Mouse (Mus musculus) thymus, postnatal 25 days (tissue): ENCODE measurements around the gene Ptpa.
"Not testable (repeated sequence)": the region's sequence is repeated elsewhere in the genome, so short reads cannot be mapped to it uniquely, and the experiment has no call there.

Experiments used
- DNase-seq: peaks from one replicate; pipeline ENCODE4 v3.0.0; 2022

Gene Ptpa

DNA sequence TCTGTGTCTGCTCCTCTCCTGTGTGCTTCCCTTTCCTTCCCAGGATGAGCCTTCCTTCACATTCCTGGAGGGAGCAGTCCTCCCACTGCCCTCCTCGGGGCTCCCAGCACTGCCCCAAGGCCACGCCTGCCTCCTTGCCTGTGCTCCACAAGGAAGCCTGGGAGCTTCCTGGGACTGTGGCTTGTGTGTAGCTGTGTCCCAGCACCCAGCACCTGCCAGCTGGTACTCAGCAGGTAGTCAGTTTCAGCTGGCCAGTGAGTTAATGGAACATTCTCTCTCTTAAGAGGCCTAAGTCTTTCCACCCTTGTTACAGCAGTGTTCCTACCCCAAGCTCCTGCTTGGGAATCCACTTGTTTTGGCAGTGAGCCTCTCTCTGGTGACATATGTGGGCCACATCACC, 13.0 kb upstream of the Ptpa start:
- no peak for DNase-seq

DNA sequence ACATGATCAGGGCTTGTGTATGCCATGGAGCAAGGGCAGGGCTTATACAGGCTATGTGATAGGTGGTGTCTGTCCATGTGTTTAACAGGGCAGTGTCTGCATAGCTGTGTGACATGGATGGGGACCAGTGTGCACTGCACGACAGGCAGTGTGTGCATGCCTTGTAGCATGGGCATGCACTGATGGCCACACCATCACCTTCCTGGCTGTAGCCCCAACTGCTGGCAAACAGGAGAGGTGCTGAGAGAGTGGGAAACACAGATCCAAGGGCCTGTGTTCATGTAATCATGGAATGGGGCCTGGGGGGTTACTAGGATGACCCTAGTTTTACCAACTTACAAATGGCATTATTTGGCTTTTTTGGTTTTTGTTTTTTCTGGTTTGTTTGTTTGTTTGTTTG, 12.0 kb upstream of the Ptpa start:
- no peak for DNase-seq

DNA sequence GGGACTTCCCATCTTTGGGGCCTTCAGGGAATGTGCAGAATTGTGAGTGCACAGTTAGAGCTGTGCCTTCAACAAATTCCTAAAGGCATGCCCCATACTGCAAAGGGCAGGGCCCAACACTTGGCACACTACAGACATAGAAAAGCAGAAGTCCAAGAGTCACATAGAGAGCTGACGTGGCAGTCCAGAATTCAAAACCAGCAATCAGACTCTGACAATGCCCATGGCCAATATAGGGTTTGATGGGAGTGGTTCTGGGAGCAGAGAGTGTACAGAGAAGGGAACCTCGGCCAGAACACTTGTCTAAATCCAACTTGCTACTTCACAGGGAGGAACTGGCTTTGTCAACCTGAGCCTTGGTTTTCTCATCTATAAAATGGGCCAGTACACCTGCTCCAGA, 8.6 kb upstream of the Ptpa start:
- DNase-seq: no peak

DNA sequence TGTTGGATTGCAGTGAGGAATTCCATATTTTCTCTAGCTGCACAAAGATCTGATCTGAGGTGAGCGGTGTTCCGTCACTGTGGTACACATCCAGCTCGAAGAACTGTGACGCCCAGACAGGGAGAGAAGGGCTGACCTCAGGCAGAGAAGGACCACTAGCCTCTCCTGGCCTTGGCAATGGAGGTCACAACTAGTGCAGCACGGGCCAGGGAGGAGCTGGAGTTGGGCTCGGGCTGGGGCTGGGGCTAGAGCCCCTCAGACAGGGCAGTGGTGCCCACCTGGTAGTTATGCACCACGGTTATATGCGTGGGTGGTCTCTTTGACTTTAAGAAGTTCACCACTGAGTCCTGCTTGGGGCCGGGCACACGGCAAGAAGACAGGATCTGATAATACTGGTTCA, 8.1 kb upstream of the Ptpa start:
- no peak for DNase-seq

DNA sequence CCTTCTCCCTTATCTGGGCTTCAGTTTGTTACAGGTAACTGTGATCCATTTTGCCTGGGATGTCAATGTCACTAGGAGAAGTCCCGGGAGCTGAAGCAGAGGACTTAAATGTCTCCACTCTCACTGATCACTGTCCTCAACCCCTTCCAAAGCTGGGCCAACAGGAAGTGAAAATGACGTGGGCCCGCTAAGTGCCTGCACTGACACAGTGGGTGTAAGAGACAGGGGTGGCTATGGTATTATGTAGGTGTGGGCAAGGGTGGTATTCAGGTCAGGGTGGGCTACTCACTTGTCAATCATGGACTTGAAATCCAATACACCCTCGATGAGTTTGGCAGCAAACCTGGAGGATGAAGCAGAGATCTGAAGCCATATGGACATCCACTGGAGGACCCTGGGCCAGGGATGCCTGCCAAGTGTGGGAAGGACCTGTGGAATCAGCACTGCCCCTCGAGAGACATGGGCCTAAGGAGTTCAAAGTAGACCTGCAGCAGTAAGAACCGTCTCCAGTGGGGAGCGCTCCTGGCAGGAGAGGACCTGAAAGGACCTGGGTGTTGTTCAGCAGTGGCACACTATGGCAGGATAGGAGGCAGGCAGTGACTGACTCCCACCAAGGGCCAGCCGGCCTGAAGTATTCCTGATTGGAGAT, 7.3 kb upstream of the Ptpa start:
- DNase-seq: no peak

DNA sequence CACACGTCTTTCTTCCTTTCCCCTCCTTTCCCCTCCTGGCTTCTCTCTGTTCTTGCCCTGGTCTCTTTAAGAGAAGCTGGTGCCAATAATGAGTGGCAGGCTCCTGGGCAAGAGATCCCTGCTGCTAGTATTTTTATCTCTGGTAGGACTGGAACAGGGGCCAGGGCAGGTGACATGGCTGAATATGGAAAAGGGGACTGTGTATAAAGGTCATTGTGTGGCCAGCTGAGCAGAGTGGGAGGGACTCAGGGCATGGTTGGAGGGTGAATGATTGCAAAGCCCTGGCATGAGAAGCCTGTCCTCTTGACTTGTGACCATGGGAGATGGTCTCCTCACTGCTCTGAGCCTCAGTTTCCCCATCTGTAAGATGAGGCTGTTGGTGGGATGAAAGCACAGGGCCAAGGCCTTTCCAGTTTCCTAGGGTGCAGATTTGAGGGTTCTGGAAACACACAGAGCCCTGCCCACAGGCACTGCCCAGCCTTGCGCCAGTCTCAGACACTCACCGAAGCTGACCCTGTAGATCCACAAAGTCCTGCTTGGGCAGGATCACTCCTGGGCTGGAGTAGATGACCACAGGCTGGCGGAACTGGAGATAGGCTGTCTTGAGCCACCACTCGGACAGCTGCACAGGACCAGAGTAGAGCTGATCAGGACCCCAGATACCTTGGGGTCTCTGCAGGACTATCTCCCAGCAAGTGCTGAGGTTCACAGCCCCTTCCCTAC, 6.2 kb upstream of the Ptpa start:
- DNase-seq: no peak

DNA sequence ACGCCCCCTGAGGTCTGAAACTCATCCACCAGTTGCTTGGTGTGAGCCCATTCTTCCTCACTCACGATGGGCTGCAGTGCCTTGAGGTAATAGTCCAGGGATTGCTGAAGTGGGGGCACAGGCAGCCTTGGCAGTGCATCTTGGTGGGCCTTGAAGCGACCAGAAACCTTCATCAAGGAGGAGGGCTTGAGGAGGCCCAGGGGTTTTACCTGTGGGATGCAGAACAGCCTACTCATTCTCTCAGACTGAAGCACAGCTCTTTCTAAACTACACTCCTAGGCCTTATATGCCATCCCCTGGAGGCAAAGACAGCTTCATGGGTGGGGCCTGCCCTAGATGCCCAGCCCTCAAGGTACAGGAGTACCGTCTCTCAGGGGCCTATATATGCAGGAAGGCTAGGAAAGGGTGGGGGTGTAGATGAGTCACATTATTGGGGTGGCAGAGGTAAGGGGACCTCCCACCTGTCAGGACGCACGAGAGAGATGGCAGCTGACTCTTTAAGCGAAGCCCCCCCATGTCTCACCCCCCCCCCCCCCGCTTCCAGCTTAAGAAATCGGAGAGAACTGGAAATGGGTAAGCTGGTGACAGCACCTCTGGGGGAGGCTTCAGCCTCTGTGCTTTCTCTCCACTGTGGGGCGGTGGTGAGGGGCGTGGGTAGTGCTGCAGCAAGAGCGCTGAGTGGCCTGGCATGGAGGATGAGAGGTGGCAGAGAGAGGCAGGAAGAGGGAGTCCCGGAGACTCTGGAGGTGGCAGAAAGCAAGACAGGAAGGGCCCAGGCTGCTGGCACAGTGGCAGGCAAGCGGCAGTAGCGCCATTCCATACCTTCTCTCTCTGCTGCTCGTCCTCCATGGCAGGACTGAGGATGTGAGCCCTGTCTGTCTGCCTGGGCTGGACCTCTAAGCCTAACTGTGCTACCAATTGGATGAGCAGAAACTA, 2.5 kb upstream of the Ptpa start:
- DNase-seq: peak; percentile 18

DNA sequence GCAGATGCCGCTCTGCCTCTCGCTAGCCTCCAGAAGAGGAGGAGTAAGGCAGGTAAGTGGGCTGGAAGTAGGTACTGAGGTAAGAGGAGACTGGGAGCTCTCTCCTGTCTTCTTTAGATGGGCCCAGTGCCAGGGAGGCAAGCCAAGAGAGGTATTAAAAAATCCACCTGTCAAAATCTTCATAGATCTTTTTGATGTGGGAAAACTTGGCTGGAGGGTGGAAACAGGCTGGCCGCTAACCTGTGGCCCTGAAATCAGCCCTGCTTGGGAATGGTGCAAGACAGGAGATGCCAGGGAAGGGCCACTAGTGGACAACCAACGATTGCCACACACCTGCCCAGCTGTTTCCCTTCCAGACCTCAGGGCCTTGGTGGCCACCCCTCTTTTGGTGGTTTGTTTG, 1.7 kb upstream of the Ptpa start:
- no peak for DNase-seq

DNA sequence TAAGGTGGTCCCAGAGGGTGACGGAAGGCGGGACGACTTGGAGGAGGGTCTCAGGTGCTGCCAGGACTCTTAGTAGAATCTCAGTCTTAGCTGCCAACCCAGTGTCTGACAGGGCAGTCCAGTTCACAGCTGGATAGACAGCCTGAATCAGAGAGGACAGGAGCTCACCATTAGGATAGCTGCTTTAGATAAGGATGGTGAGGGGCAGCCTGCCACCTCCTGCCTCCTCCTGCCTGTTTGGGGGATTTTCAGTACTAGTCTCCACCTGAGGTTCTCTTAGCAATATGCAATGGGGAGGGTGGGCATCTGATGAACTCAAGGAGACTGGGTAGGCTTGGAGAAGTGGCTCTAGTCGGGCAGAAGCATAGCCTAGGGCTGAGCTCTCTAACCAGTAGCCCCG, 1.2 kb upstream of the Ptpa start:
- DNase-seq: no peak

DNA sequence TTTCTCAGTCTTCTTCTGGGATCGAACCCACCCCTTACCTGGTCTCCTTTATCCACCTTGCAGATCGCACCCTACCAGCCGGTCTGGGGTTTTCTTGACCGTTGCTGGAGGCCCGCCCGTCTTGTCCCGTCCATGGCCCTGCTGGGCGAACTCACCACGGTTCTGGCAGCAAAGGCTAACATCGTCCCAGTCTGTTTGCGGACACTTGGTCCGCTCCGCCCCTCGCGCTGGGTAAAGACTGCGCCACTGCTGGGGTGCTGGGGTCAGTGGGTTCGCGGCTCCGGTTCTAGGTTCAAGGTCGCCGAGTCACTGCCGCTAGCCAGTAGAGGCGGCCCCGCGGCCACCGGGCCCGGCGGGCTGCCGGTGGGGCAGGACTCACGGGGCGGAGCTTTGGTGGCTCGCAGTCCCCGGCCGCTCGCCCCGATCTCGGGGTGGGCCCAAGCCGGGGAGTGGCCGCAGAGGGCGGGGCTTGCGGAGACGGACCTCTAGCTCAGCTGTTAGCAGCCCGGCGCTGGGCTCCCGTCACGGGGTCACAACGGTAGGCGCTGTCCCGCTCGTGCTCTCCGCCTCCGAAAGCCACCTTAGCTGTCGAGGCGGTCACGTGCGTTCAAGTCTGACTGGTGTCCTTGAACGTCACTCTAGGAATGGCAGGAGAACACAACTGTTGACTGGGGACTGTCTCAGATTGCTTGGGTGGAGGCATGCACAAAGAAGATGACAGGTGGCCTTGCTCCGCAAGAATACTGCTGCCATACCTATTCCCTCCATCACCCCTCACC, 493 bp upstream of the Ptpa start, which contains the start of gene Crat:
Gene Crat (minus strand): TSS at position 657 of the 779 bp plus-strand sequence.
- no peak for DNase-seq

DNA sequence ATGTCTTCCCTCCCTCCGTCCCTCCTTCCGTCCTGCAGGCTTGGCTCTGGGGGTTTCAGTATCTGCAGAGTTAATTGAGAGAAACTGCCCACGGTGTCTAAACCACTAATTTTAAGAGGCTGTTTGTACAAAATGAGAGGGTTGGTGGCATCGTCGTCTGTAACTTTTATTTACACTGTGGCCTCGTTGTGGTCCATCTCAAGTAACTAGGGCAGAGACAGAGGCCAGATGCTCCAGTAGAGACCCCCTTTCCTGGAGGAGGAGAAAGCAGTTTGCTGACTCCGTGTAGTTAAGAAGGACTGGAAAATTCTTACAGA, 768 bp downstream of the Ptpa start:
- no peak for DNase-seq

DNA sequence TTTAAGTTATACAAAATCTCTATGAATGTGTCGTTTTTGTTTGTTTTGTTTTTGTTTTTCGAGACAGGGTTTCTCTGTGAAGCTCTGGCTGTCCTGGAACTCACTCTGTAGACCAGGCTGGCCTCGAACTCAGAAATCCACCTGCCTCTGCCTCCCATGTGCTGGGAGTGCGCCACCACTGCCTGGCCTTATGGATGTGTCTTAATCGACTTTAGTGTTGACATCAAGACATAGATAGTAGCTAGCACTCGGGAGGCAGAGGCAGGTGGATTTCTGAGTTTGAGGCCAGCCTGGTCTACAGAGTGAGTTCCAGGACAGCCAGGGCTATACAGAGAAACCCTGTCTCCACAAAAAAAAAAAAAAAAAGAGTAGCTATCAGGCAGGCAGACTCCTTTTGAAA, 1.3 kb downstream of the Ptpa start:
- DNase-seq: not testable (repeated sequence)

DNA sequence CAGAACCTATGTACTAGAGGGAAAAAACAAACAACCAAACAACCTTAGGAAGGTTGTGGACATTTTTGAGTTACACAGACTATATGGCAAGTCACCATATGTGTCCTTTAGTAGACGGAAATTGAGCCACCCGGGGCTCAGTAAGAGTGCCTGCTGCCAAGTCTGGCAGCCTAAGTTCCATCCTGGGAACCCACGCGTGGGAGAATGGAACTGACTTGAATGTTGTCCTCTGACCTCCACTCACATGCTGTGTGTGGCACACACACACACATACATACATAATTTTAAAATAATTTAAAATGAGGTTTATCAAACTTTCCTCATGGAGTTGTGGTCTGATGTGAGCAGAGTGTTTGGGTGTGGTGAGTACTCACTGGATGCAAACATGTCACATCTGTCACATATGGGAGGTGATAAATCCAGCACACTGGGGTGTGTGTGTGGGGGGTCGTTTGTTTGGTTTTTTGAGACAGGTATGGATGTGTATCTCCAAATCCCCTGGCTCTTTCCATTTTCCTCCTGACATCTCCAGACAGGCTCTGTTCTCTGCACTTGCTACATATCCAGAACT, 1.8 kb downstream of the Ptpa start:
- DNase-seq: no peak

DNA sequence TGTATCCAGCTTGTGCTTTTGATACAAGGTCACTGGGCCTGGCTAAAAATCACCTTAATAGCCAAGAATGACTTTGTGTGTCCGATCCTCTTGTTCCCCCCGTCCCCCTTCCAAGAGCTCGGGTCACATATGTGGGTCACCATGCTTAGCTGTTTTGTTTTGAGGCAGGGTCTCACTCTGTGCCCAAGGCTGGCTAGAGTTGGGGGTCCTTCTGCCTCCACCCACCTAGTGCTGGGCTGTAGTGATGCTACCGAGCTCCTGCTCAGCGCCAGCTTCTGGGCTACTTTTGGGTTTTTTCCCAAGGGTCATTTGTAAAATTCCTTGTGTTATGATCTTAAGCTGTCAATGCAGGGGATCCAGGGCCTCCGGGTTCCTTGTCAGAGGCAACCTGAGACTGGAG, 2.4 kb downstream of the Ptpa start:
- no peak for DNase-seq

DNA sequence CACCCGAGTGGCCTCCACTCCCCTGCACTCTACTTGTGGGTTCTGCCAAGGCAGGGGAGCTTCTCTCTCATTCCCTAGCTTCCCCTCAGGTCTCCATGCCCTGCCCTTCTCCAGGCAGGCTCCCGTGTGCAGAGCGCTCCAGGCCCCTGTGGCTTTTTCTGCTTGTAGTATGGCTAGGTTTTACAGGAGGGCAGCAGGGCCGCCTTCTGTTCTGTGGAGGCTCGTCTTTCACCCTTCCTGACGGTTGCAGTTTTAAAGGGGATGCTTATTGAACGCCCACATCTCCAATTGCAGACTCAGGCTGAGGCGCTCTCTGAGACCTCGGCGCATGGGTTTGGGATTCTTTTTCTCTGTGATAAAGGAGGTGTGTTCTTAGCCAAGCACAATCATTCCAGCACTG, 3.3 kb downstream of the Ptpa start:
- DNase-seq: no peak

DNA sequence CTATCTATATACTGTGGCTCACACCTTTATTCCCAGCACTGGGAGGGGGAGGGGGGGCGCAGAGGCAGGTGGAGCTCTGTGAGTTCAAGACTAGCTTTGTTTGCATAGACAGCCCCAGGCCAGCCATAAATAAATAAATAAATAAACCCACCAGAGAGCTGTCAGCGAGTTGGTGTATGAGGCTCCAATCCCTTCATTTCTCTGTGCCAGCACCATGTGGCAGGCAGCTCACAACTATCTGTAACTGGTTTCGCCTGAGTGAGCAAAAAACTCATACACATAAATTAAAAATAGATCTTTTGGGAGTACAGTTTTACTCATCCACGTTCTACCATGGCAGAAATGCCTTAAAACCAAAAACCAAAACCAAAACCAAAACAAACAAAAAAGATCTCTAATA, 5.6 kb downstream of the Ptpa start:
- DNase-seq: no peak

DNA sequence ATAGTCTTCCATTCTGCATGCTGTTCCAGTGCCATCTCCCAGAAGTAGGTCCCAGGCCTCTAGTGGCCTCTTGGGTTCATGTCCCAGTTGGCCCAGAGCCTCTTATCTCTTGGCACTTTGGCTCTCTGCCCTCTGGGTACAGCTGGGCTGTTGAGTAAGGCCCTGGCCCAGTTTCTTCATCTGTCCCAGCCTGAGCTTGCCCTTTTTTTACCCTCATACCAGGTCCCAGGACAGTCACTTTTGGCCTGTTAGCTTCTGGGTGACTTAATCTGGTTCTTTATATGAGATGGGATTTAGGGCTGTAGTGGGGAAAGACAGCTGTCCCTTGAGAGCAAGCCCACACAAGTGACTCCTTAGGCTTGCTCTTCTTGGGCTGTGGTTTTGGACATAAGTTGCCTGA, 13.3 kb downstream of the Ptpa start:
- no peak for DNase-seq

DNA sequence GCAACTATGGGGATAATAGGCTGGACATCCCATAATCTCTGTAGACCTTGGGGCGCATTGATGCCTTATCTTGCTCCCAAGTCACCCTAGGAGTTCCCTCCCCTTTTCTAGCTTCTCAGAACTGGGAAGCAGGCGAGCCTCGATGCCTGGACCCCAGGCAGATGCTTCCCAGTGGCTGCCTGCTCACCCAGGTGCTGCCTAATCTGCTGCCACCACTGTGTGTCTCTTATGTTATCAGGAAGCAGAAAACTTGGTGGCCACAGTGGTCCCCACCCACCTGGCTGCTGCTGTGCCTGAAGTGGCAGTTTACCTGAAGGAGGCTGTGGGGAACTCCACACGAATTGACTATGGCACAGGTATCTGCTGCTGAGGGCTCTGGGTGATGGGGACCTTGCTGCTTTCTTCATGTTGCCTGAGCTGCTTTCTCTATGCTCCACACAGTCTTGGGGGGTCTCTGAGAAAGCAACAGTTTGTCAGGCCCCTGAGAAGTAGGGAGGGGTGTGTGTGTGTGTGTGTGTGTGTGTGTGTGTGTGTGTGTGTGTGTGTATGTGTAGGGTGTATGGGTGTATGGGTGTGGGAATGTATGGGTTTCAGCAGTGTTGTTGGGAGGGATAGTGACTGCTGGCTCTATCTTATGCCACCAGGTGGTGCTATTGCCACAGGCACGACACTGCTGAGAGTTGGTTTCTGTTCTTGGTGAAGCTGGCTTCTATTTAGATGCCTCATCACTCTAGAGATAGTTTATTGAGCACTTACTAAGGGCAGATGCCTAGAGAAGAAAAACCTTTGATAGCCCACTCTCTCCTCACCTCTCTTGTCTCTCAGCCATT, 19.7 kb downstream of the Ptpa start:
- peak; percentile 74 for DNase-seq

DNA sequence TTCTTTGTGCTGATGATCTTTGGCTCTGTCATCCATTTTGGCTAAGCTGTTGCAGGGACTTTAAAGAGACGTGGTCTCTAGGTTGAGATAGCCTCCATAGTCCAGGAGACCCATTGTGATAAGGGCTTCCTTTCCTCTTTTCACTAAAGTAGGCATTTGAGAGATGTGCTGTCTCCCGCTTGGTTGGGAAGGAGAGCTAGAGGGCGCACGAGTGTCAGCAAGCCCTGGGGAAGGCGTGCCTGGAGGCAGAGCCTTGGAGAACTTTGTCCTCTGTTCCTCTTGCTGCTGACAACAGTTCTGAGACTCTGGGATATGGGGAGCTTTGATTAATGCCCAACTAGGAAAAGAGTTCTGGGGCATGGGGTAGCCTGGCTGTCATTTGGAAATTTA, 20.3 kb downstream of the Ptpa start:
- DNase-seq: no peak

DNA sequence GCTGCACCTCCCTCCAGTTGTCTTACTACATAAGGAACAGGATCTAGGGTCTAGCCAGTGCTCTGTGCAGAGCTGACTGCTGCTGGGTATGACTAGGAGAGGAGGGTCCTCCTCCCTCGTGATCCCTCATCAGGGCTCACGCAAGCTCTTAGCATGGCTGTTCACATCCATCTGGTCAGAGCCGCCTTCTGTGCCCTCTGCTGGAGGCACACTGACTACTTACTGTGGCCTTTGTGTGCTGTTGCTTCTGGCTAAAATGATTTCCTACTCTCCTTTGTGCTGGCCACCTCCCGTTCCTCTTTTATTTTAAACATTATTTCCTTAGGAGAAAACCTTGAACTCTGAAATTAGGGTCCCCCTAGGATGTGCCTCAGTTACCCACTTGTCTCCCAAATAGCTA, 21.0 kb downstream of the Ptpa start:
- no peak for DNase-seq

DNA sequence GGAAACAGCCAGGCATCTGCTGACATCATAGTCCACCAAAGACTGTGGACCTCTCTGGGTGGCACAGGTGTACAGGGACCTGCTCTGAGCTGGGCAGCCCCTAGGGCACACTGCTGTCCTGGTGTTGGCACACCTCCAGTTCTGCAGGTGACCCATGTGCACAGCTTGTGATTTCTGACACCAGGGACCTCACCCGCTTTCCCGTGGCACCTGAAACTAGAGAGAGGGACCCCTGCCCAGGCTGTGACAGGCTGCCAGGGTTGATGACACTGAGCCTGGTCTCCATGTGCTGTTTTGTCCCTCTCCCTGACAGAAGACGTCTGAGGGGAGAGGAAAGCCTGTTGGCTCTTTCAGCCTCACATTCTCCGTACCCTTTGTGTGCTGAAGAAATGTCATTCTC, 22.0 kb downstream of the Ptpa start:
- DNase-seq: no peak

DNA sequence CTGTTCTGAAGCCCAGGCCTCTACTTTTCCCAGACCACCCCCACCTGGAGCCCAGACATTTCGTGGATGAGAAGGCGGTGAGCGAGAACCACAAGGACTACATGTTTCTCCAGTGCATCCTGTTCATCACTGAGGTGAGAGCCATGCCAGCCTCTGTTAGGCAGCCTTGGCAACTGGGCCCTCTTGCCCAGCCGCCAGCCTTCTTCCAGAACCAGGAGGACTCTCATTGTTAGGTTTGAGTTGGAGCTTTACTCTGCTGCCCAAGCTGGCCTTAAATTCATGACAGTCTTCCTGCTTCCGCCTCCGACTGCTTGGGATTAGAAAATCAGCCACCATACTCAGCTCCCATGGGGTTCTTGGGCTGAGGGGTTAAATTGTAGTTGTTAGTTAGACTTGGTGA, 23.8 kb downstream of the Ptpa start:
- no peak for DNase-seq
